Mouse (Mus musculus): ENCODE data around the gene Tmed1.
"Not testable (repeated sequence)": the region's sequence is repeated elsewhere in the genome, so short reads cannot be mapped to it uniquely, and the experiment has no call there.

Gene Tmed1

GRCm38 (mm10) chr9:21525937-21526633, 16.0 kb upstream of the Tmed1 start, which contains the start of gene AB124611:
Gene AB124611, plus strand, starts transcription at chr9:21526176.
- DNase-seq (ENCODE audit: low spot score in 2 of 2): no peak

DNA sequence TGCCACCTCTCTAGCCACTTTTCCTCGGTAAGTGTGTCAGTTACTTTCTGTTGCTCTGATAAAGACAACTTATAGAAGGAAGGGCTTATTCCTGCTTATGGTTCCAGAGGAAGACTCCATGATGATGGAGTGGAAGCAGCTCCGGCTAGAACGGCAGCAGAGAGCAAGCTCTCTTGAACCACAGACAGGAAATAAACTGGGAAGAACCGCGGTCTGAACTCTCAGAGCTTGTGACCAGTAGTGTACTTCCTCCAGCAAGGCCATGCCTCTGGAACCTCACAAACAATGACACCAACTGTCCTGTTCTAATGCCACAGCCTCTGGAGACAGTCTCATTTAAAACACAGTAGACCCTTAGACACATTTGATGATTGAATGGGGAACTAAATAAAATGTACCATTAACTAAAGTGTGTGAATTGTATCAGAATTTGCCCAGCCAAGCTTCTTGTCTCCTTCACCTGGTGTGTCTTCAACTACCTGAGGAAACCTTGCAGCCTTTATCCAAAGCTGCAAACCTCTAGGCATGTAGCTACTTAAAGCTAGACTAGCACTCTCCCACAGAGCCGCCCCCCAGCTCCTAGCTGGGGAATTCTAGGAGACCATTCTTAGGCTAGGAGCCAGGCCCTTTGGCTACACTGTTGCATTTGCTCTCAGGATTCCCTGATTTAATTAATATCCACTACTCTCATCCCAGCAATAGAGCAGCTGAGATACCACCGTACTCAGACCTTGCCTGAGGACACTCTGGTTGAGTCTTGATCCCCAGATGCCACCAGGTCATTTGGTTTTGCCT, 15.3 kb upstream of the Tmed1 start:
- DNase-seq (ENCODE audit: low spot score in 2 of 2): no peak

GRCm38 (mm10) chr9:21518690-21519089, 8.6 kb upstream of the Tmed1 start:
- DNase-seq (ENCODE audit: low spot score in 2 of 2): not testable (repeated sequence)

DNA sequence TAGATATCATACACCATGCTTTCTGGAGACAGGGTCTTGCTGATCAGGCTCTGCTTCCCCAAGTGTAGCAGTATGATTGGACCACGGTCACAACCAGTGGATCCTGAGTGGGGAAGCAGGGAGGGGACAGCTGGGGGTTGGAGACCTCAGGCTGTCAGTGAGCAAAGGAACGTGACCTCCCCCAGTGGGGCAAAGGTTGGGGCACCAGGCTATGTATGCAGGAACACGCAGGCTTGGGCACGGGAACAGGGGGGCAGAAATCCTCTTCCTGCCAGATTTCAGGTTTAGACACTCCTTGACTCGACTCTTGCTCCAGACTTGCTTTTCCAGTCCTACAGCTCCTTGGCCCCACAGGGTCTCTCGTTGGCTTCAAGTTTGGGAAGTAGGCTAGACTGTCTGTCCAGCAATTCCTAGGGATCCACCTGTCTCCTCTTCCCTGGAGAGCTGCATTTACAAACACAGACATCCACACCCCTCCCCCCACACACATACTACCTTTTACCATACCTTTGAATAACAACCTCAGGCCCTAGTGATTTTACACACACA, 8.0 kb upstream of the Tmed1 start:
- DNase-seq (ENCODE audit: low spot score in 2 of 2): no peak

DNA sequence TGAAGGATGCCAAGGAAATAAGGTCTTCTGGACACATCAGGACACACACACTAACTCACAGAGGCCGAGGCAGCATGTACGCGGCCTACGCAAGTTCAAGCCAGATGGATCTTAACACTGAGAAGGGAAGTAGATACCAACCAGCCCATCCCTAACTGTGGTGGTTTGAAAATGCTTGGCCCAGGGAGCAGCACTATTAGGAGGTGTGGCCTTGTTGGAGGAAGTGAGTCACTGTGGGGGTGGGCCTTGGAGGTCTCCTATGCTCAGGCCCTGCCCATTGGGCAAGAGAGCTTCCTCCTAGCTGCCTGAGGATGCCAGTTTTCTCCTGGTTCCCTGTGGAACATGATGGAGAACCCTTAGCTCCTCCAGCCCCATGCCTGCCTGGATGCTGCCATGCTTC, 3.4 kb upstream of the Tmed1 start:
- no peak for DNase-seq (ENCODE audit: low spot score in 2 of 2)

DNA sequence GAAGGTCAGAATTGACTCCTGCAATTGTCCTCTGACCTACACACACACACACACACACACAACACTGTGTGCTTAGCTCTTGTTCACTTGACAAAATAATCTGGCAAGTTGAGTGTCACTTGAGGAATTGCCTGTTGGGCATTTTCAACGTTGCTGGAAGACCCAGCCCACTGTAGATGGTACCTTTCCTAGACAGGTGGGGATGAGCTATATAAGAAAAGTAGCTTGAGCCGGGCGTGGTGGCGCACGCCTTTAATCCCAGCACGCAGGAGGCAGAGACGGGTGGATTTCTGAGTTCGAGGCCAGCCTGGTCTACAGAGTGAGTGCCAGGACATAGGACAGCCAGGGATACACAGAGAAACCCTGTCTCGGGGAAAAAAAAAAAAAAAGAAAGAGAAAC, 1.0 kb upstream of the Tmed1 start:
- DNase-seq (ENCODE audit: low spot score in 2 of 2): no peak

DNA sequence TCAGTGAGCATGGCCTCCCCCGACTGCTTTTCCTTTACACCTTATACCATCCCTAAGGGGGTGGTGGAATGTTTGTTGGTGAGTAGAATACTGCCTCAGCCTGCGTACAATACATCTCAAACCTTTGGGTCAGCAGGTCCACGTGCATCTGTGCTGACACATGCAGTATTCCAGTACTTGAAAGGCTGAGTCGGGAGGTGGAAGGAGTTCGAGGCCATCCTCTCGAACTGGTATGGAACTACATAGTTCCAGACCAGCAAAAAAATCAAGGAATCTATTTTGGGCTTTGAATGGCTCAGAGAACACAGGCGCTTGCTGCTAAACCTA, 600 bp upstream of the Tmed1 start:
- no peak for DNase-seq (ENCODE audit: low spot score in 2 of 2)

GRCm38 (mm10) chr9:21508871-21509404, 1.1 kb downstream of the Tmed1 start:
- DNase-seq (ENCODE audit: low spot score in 2 of 2): no peak

GRCm38 (mm10) chr9:21507753-21508430, 2.2 kb downstream of the Tmed1 start:
- DNase-seq (ENCODE audit: low spot score in 2 of 2): no peak

- no peak for DNase-seq (ENCODE audit: low spot score in 2 of 2)
Measured at GRCm38 (mm10) chr9:21505767-21506166, 4.3 kb downstream of the Tmed1 start.

DNA sequence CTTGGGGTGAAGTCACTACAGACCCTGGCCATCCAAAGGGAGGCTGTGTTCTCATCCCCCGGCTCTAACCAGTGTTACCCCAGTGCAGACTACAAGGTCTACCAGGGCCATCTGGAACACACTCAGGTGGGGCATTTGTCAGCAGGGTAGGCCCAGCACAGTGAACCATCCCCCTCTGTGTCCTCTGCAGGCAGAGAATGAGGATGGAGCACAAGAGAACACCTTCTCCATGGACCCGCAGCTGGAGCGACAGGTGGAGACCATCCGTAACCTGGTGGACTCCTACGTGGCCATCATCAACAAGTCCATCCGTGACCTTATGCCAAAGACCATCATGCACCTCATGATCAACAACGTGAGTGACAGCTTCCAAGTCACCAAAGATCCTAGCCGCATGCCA, 6.7 kb downstream of the Tmed1 start:
- no peak for DNase-seq (ENCODE audit: low spot score in 2 of 2)

DNA sequence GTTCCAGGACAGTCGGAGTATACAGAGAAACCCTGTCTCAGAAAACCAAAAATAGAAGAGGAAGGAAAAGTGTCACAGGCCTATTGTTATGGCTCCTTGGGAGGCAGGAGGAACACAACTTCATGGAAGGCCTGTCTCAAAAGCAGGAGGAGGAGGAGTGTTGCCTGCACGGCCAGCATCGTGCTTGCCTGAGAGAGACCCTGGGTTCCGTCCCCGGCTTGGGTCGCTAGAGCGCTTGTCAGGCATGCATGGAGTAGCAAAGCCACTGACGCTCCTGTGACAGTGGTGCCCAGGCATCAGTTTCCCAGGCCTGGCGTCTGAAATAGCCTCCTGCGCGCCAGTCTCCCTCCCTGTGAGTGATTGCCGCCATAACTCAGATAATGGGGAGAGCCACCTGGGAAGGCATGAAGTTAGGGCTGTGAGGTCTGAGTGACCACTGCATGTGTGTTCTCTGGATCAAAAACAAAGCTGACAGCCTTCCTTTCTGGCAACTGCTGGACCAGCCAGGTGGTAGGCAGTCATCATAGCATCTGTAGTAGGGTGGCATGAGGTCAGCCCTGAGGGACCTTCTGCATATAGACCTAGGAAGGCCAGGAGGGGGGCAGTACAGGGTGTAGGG, 11.7 kb downstream of the Tmed1 start:
- no peak for DNase-seq (ENCODE audit: low spot score in 2 of 2)

GRCm38 (mm10) chr9:21497664-21498063, 12.4 kb downstream of the Tmed1 start:
- DNase-seq (ENCODE audit: low spot score in 2 of 2): no peak

DNA sequence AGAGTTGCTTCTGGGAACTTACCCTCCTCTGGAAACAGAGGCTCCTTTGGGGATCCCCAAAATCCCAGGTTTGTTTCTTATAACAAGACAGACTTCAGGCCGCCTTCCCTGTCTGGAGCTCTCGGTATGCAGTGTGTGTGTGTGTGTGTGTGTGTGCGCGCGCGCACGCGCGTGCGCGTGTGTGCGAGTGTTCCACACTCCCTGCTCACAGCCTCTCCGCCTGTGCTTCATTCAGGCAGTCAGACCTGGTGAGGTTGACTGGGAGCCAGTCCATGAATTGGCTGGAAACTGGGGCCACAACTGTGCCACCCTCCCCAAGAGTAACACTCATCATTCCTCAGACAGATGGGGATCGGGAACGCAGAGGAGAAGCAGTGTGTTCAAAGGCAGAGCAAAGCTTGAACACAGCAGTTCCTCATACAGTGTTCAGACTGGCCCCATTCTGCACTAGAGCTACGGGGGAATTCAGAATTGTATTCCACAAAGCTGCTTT, 13.0 kb downstream of the Tmed1 start:
- no peak for DNase-seq (ENCODE audit: low spot score in 2 of 2)

- DNase-seq (ENCODE audit: low spot score in 2 of 2): no peak
Measured at GRCm38 (mm10) chr9:21496308-21497049, 13.6 kb downstream of the Tmed1 start.

- DNase-seq (ENCODE audit: low spot score in 2 of 2): no peak
Measured at GRCm38 (mm10) chr9:21494726-21495125, 15.3 kb downstream of the Tmed1 start.

DNA sequence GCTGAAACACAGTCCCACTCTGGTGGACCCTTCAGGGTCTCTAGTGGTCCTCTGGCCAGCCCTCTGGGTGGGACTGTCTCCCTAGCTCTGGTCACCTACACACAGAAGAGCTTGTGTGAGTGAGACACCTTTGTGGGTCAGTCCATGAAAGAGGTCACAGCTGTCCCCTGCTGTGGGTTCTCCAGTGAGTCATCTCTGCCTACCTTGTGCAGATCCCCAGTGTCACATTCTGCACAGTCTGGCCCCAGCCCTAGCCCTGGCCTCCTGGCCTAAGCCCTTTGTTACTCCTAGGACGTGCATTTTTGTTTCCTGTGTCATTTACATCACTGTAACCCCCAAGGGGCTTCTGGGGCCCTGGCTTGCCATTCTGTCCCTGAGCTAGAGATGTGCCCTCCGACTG, 16.1 kb downstream of the Tmed1 start:
- DNase-seq (ENCODE audit: low spot score in 2 of 2): no peak

DNA sequence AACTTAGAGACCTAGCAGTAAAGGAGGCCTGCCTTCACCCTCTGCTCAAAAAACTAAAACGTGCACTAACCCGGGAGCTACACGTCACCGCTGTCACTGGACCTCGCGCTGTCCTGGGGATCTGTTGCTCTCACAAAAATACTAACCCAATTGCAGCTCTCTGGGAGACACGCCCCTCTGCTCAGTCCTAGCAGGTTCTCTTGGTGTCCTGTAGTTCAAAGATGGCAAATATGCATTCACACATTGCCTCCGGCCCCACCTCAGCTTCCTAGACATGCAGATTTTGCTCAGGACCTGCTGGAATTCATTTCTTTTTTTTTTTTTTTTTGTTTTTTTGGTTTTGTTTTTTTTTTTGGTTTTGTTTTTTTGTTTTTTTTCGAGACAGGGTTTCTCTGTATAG, 19.4 kb downstream of the Tmed1 start:
- DNase-seq (ENCODE audit: low spot score in 2 of 2): no peak

- DNase-seq (ENCODE audit: low spot score in 2 of 2): not testable (repeated sequence)
Measured at GRCm38 (mm10) chr9:21488246-21488645, 21.8 kb downstream of the Tmed1 start.

DNA sequence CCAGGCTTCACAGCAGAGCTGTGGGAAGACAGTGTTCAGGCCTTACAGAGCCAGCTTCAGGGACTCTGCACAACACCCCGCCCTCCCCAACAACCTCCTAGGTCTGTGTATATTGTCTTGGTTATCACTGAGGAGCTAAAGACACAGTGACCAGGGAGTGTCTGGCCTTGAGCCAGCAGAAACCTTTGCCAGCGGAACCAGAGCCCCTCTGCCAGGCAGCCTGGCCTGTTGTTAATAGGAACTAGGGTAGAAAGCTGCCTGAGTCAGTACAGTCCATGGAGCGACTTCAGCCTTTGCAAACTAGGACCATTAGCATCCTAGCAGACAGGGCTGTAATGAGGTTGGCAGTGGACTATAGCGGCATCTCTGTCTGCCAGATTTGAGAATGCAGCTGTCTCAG, 26.0 kb downstream of the Tmed1 start:
- DNase-seq (ENCODE audit: low spot score in 2 of 2): no peak

- no peak for DNase-seq (ENCODE audit: low spot score in 2 of 2)
Measured at GRCm38 (mm10) chr9:21477707-21478106, 32.3 kb downstream of the Tmed1 start.

All from cerebellum, postnatal 4 days (tissue).